Mouse (Mus musculus) spleen, adult 2 months (tissue): Measurements from ENCODE around the gene Fxyd7.

ENCODE experiments used
- CTCF ChIP-seq: fragments of 200-500 bp; IDR thresholded peaks from 2 replicates; pipeline ENCODE4 v1.5.1; 2011; ENCODE audit warnings: mild to moderate bottlenecking, inconsistent platforms; ENCODE audit not compliant: insufficient read depth, insufficient read length, insufficient replicate concordance; ENCODE audit errors: extremely low read depth
- POLR2A ChIP-seq: fragments of 200-500 bp; IDR thresholded peaks from 2 replicates; pipeline ENCODE4 v1.6.1; 2011; ENCODE audit warnings: low read depth, low read length, inconsistent platforms

- TF ChIP-seq POLR2A (no peak), CTCF (no peak)
These were observed 29.8 kb upstream of the Fxyd7 start for GRCm38 (mm10) chr7:31081106-31081505.
